Comparison of ENCODE assay signal across 8 mouse cellular contexts in the genomic region with DNA sequence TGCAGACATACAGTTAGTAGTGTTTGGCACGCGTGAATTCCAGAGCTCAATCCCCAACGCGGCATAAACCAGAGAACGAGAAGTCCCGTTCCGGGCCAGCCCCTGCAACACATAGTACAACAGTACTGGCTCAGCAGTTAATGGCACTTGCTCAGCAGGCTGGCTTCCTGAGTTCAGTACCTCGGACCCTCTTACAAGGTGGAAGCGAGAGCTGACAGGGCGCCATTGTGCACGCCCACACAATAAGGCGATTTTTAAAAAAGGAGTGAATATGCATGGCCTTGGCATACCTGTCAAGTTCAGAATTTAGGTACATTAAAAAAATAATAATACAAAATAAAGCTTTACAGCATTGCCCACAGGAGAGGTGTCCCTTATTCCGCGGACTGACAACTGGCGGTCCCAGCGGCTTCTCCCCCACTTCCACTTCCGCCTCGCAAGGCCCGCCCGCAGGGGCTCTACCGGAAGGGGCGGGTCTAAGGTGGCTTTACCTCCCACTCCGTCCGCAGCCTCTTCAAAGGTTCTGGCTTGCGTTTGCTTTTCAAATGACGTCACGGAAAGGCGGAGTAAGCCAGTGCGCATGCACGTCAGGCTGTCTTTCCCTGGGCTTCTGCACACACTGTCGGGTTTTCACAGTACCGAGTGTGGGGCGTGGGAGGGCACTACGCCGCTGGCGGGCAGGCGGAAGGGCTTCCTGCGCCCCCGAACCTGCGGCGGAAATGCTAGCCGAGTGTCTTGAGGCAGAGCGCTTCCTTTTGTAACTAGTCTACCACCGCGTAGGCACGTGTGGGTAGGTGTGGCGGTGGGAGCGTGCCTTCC. TPM values are rescaled to one million over a fixed set of nuclear protein-coding genes. Genes with fewer than 3 reads are reported as not detected.
DNase-seq lines count a peak whose midpoint lies in the region; ATAC-seq and TF ChIP-seq lines count a peak whose summit lies in the region.

No protein-coding gene starts in this region.

- no peaks in the 10 kb centered on the region for H3K79me3 ChIP-seq in C2C12 (ENCODE audit: low read depth)

- H3K79me2 ChIP-seq in C2C12 (ENCODE audit: control insufficient read depth, insufficient read depth) (no peaks in the 10 kb centered on the region), myocyte (ENCODE audit: control insufficient read depth, insufficient read depth) (no peaks in the 10 kb centered on the region)
- peaks cover 4% of the 10 kb centered on the region; the same call in 1 of the 2 replicates for H3K79me2 ChIP-seq in liver, adult 2 months (ENCODE audit: control insufficient read depth, insufficient read depth, low read length)

- TF ChIP-seq CTCF in C2C12 (IDR thresholded peaks at IDR 0.05; ENCODE audit: control insufficient read depth, insufficient read depth, insufficient read length), result no peak
- TF ChIP-seq CTCF in brain, embryonic 14.5 days (IDR thresholded peaks at IDR 0.05; ENCODE audit: borderline replicate concordance, extremely low read depth, insufficient read depth, insufficient read length), result no peak
- no peak for TF ChIP-seq CTCF in liver, adult 2 months (IDR thresholded peaks at IDR 0.05; ENCODE audit: low read depth, low read length)

- H3K4me3 ChIP-seq in C2C12 (ENCODE audit: insufficient read depth, poor library complexity, severe bottlenecking) (peak overlapping the region; percentile 68), myocyte (peak overlapping the region; percentile 85)
- H3K4me3 ChIP-seq in erythroblast, embryonic 14.5 days (replicated peaks), result peak overlapping the region; percentile 70
- H3K4me3 ChIP-seq in heart, embryonic 11.5 days (ENCODE audit: low read depth, low read length), result peak overlapping the region; percentile 81
- peak overlapping the region; percentile 81 for H3K4me3 ChIP-seq in kidney, embryonic 16.5 days (ENCODE audit: low read length)
- H3K4me3 ChIP-seq in liver, adult 2 months (ENCODE audit: insufficient read depth, low read depth, low read length), result peak overlapping the region; percentile 69

- no peaks in the 10 kb centered on the region for H3K36me3 ChIP-seq in C2C12 (ENCODE audit: control insufficient read depth, insufficient read depth)
- H3K36me3 ChIP-seq in erythroblast, embryonic 14.5 days (ENCODE audit: control insufficient read depth), result no peaks in the 10 kb centered on the region
- H3K36me3 ChIP-seq in heart, embryonic 11.5 days (ENCODE audit: control insufficient read depth, insufficient read depth, low read length), result no peaks in the 10 kb centered on the region
- H3K36me3 ChIP-seq in kidney, embryonic 16.5 days (ENCODE audit: insufficient read depth, low read length), result no peaks in the 10 kb centered on the region
- peaks cover 20% of the 10 kb centered on the region for H3K36me3 ChIP-seq in liver, adult 2 months (ENCODE audit: control insufficient read depth, insufficient read depth, low read length)
- no peaks in the 10 kb centered on the region for H3K36me3 ChIP-seq in myocyte (ENCODE audit: control insufficient read depth, insufficient read depth)
- peaks cover 10% of the 10 kb centered on the region for H3K36me3 ChIP-seq in splenic B cell, adult 2 months (ENCODE audit: control insufficient read depth, insufficient read depth, low read length, poor library complexity, severe bottlenecking)

- H3K4me2 ChIP-seq in heart, embryonic 11.5 days, result peak overlapping the region; percentile 89
- peak overlapping the region; percentile 80 for H3K4me2 ChIP-seq in kidney, embryonic 16.5 days (replicated peaks; ENCODE audit: low read depth, low read length)
- H3K4me2 ChIP-seq in myocyte (ENCODE audit: low read depth), result peak overlapping the region; percentile 98

- TF ChIP-seq POLR2A in brain, embryonic 14.5 days (IDR thresholded peaks at IDR 0.05; ENCODE audit: borderline replicate concordance, extremely low read depth, insufficient read depth, insufficient read length, poor library complexity, severe bottlenecking), result peak; percentile 82; the same call in 1 of the 2 replicates
- peak; percentile 92 for TF ChIP-seq POLR2A in liver, adult 2 months (IDR thresholded peaks at IDR 0.05; ENCODE audit: extremely low read depth, insufficient read depth, low read length)
- peak; percentile 97 for TF ChIP-seq POLR2A in myocyte (IDR thresholded peaks at IDR 0.05; ENCODE audit: insufficient read length, low read depth)

- H3K4me1 ChIP-seq in erythroblast, embryonic 14.5 days (ENCODE audit: control insufficient read depth), result peaks cover 31% of the 10 kb centered on the region
- peaks cover 15% of the 10 kb centered on the region for H3K4me1 ChIP-seq in heart, embryonic 11.5 days (ENCODE audit: control insufficient read depth, insufficient read depth, low read length)
- H3K4me1 ChIP-seq in kidney, embryonic 16.5 days (ENCODE audit: insufficient read depth, low read length), result peaks cover 13% of the 10 kb centered on the region
- H3K4me1 ChIP-seq in liver, adult 2 months (ENCODE audit: control insufficient read depth, insufficient read depth, low read length), result peaks cover 25% of the 10 kb centered on the region

- peak; percentile 99 for ATAC-seq in heart, embryonic 11.5 days (replicated peaks; ENCODE audit: insufficient number of reproducible peaks, low FRiP score, low TSS enrichment)
- ATAC-seq in kidney, embryonic 16.5 days (ENCODE audit: low FRiP score, low TSS enrichment), result peak; percentile 98

- H3K9ac ChIP-seq in heart, embryonic 11.5 days (ENCODE audit: low read depth, low read length), result peak overlapping the region; percentile 71
- peak overlapping the region; percentile 86 for H3K9ac ChIP-seq in kidney, embryonic 16.5 days (replicated peaks; ENCODE audit: low read length)
- peak overlapping the region; percentile 84 for H3K9ac ChIP-seq in liver, adult 2 months (ENCODE audit: low read depth, low read length)

- DNase-seq in brain, embryonic 14.5 days (ENCODE audit: low read depth), result peak; percentile 100
- DNase-seq in liver, adult 2 months (ENCODE audit: extremely low read depth, low read depth, low spot score), result peak; percentile 98
- peak; percentile 100 for DNase-seq in splenic B cell, adult 2 months (ENCODE audit: low read depth, low spot score)

- WGBS in heart, embryonic 11.5 days (ENCODE audit: insufficient replicate concordance), result under 1% methylated on average over 48 of the region's 48 CpGs
- WGBS in kidney, embryonic 16.5 days, result under 1% methylated on average over 48 of the region's 48 CpGs
- under 1% methylated on average over 48 of the region's 48 CpGs for WGBS in liver, adult 2 months

- peak overlapping the region; percentile 85 for H3K27ac ChIP-seq in heart, embryonic 11.5 days (ENCODE audit: low read depth, low read length)
- peak overlapping the region; percentile 86 for H3K27ac ChIP-seq in kidney, embryonic 16.5 days (ENCODE audit: low read length)
- H3K27ac ChIP-seq in liver, adult 2 months (replicated peaks; ENCODE audit: insufficient read depth, low read depth, low read length), result peak overlapping the region; percentile 87

- H3K27me3 ChIP-seq in C2C12 (ENCODE audit: control insufficient read depth, insufficient read depth, insufficient read length) (peaks cover 5% of the 10 kb centered on the region), myocyte (ENCODE audit: control insufficient read depth, insufficient read depth, insufficient read length) (no peaks in the 10 kb centered on the region)
- H3K27me3 ChIP-seq in erythroblast, embryonic 14.5 days (ENCODE audit: control insufficient read depth), result no peaks in the 10 kb centered on the region
- H3K27me3 ChIP-seq in heart, embryonic 11.5 days (ENCODE audit: control insufficient read depth, insufficient read depth, low read length), result no peaks in the 10 kb centered on the region
- no peaks in the 10 kb centered on the region for H3K27me3 ChIP-seq in kidney, embryonic 16.5 days (ENCODE audit: insufficient read depth, low read length)
- H3K27me3 ChIP-seq in liver, adult 2 months (ENCODE audit: control insufficient read depth, insufficient read depth, low read length), result no peaks in the 10 kb centered on the region
- no peaks in the 10 kb centered on the region for H3K27me3 ChIP-seq in splenic B cell, adult 2 months (ENCODE audit: control insufficient read depth, insufficient read depth, low read length, poor library complexity, severe bottlenecking)

- H3ac ChIP-seq in C2C12 (ENCODE audit: control insufficient read depth, insufficient read length, low read depth) (peak overlapping the region; percentile 96), myocyte (ENCODE audit: control insufficient read depth, insufficient read length) (peak overlapping the region; percentile 50)

- no peaks in the 10 kb centered on the region for H3K9me3 ChIP-seq in erythroblast, embryonic 14.5 days (ENCODE audit: control insufficient read depth, low read length)
- H3K9me3 ChIP-seq in heart, embryonic 11.5 days (replicated peaks; ENCODE audit: control insufficient read depth, low read length), result no peaks in the 10 kb centered on the region
- no peaks in the 10 kb centered on the region for H3K9me3 ChIP-seq in kidney, embryonic 16.5 days (ENCODE audit: low read length)

RNA-seq across cellular contexts. Expression of gene A130010J15Rik, which starts 5.4 kb away (rescaled TPM):
- polyA plus RNA-seq in C2C12 (2012; fragmentation: generic; extraction: Trizol) (4.1 TPM), myocyte (2012; fragmentation: generic; extraction: Trizol) (5.1 TPM)
- 7.6 and 7.9 TPM in 2 replicates for polyA plus RNA-seq in brain, embryonic 14.5 days (2012; rRNA removed)
- polyA plus RNA-seq in erythroblast, embryonic 14.5 days (2012), result not detected in 2 replicates
- polyA plus RNA-seq in heart, embryonic 11.5 days (2014; fragmentation: Nextera tagmentation; extraction: Ambion mirVana), result 11.9 and 14.2 TPM in 2 replicates
- polyA plus RNA-seq in kidney, embryonic 16.5 days (2015; fragmentation: Nextera tagmentation; extraction: Ambion mirVana), result 16.1 and 17.1 TPM in 2 replicates
- total RNA-seq in liver, adult 2 months (2014; rRNA removed), result 8.1 and 8.7 TPM in 2 replicates
- polyA plus RNA-seq in liver, adult 2 months (2012; rRNA removed), result 2.7 and 3.5 TPM in 2 replicates

RNA-seq across cellular contexts. Expression of gene Irf6, which starts 20.3 kb away (rescaled TPM):
- 0.08 TPM for polyA plus RNA-seq in C2C12 (2012; fragmentation: generic; extraction: Trizol)
- polyA plus RNA-seq in brain, embryonic 14.5 days (2012; rRNA removed), result 1.1 and 1.2 TPM in 2 replicates
- not detected in 2 replicates for polyA plus RNA-seq in erythroblast, embryonic 14.5 days (2012)
- polyA plus RNA-seq in heart, embryonic 11.5 days (2014; fragmentation: Nextera tagmentation; extraction: Ambion mirVana), result 3.2 and 3.6 TPM in 2 replicates
- polyA plus RNA-seq in kidney, embryonic 16.5 days (2015; fragmentation: Nextera tagmentation; extraction: Ambion mirVana), result 18.2 and 18.6 TPM in 2 replicates
- 33.4 and 38.0 TPM in 2 replicates for total RNA-seq in liver, adult 2 months (2014; rRNA removed)
- polyA plus RNA-seq in liver, adult 2 months (2012; rRNA removed), result 42.5 and 56.0 TPM in 2 replicates
- polyA plus RNA-seq in myocyte (2012; fragmentation: generic; extraction: Trizol), result 0.73 TPM

RNA-seq across cellular contexts. Expression of gene Traf3ip3, which starts 28.3 kb away (rescaled TPM):
- polyA plus RNA-seq in C2C12 (2012; fragmentation: generic; extraction: Trizol), result 0.02 TPM
- polyA plus RNA-seq in brain, embryonic 14.5 days (2012; rRNA removed), result 0.82 and 0.96 TPM in 2 replicates
- 0.22 TPM in 1 of 2 replicates, not detected in the other for polyA plus RNA-seq in erythroblast, embryonic 14.5 days (2012)
- 2.0 and 2.1 TPM in 2 replicates for polyA plus RNA-seq in heart, embryonic 11.5 days (2014; fragmentation: Nextera tagmentation; extraction: Ambion mirVana)
- polyA plus RNA-seq in kidney, embryonic 16.5 days (2015; fragmentation: Nextera tagmentation; extraction: Ambion mirVana), result 2.0 and 2.1 TPM in 2 replicates
- 0.65 and 0.67 TPM in 2 replicates for total RNA-seq in liver, adult 2 months (2014; rRNA removed)
- 0.21 and 0.88 TPM in 2 replicates for polyA plus RNA-seq in liver, adult 2 months (2012; rRNA removed)
- 11.5 TPM for polyA plus RNA-seq in myocyte (2012; fragmentation: generic; extraction: Trizol)

RNA-seq across cellular contexts. Expression of gene Lamb3, which starts 34.3 kb away (rescaled TPM):
- polyA plus RNA-seq in C2C12 (2012; fragmentation: generic; extraction: Trizol), result 5.3 TPM
- 0.67 and 0.79 TPM in 2 replicates for polyA plus RNA-seq in brain, embryonic 14.5 days (2012; rRNA removed)
- polyA plus RNA-seq in erythroblast, embryonic 14.5 days (2012), result not detected in 2 replicates
- 0.64 and 1.2 TPM in 2 replicates for polyA plus RNA-seq in heart, embryonic 11.5 days (2014; fragmentation: Nextera tagmentation; extraction: Ambion mirVana)
- polyA plus RNA-seq in kidney, embryonic 16.5 days (2015; fragmentation: Nextera tagmentation; extraction: Ambion mirVana), result 1.2 and 2.3 TPM in 2 replicates
- total RNA-seq in liver, adult 2 months (2014; rRNA removed), result 1.7 and 2.0 TPM in 2 replicates
- 1.6 and 2.4 TPM in 2 replicates for polyA plus RNA-seq in liver, adult 2 months (2012; rRNA removed)
- 15.5 TPM for polyA plus RNA-seq in myocyte (2012; fragmentation: generic; extraction: Trizol)

RNA-seq across cellular contexts. Expression of gene Diexf, which starts 43.1 kb away (rescaled TPM):
- polyA plus RNA-seq in C2C12 (2012; fragmentation: generic; extraction: Trizol) (10.6 TPM), myocyte (2012; fragmentation: generic; extraction: Trizol) (13.3 TPM)
- 30.2 and 37.0 TPM in 2 replicates for polyA plus RNA-seq in brain, embryonic 14.5 days (2012; rRNA removed)
- polyA plus RNA-seq in erythroblast, embryonic 14.5 days (2012), result 0.07 and 0.21 TPM in 2 replicates
- 5.6 and 6.9 TPM in 2 replicates for polyA plus RNA-seq in heart, embryonic 11.5 days (2014; fragmentation: Nextera tagmentation; extraction: Ambion mirVana)
- 10.0 and 10.3 TPM in 2 replicates for polyA plus RNA-seq in kidney, embryonic 16.5 days (2015; fragmentation: Nextera tagmentation; extraction: Ambion mirVana)
- 5.2 and 6.2 TPM in 2 replicates for total RNA-seq in liver, adult 2 months (2014; rRNA removed)
- polyA plus RNA-seq in liver, adult 2 months (2012; rRNA removed), result 8.0 and 11.0 TPM in 2 replicates

Comparison
In these comparisons a context has a peak if more than half of its experiments do, and no peak if none do; other contexts are left out.
1. Peak in every context shown above with its lines: DNase-seq, ATAC-seq, H3K4me3 ChIP-seq and H3K27ac ChIP-seq.